Mouse (Mus musculus): ENCODE results near the gene Tubg2. TPM values are rescaled to one million over a fixed set of nuclear protein-coding genes. Genes with fewer than 3 reads are reported as not detected.
A peak's percentile ranks its signal among the peaks of the same experiment; 100 is the strongest.

The Tubg2 gene
- polyA plus RNA-seq, 1 experiment from 2014 or later: 4.2 TPM

DNA sequence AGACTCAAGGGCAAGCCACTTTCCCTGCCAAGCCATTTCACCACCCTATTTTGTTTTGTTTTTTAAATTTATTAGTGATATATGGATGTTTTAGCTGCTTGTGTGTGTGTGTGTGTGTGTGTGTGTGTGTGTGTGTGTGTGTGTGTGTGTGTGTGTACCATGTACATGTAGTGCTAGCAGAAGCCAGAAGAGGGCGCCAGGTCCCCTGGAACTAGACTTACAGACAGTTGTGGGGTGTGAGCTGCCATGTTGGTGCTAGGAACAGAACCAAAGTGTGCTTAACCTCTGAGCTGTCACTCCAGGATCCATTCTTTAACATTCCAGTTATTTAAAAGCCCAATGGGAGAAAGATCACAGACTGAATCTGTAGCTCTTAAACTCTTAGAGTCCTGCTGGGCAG lies 28.6 kb upstream of the Tubg2 start:
- H3K27ac ChIP-seq: no peak overlapping the region
- no peaks in the 10 kb centered on the region for H3K9me3 ChIP-seq
- H3K4me1 ChIP-seq: peaks cover 23% of the 10 kb centered on the region
- no peak overlapping the region for H3K4me3 ChIP-seq
- DNase-seq (ENCODE audit: low spot score): no peak
- H3K27me3 ChIP-seq (ENCODE audit: insufficient read depth, poor library complexity, severe bottlenecking): no peaks in the 10 kb centered on the region
- WGBS: 80% methylated on average over 1 of the region's 1 CpGs
- H3K36me3 ChIP-seq: peaks cover 51% of the 10 kb centered on the region

DNA sequence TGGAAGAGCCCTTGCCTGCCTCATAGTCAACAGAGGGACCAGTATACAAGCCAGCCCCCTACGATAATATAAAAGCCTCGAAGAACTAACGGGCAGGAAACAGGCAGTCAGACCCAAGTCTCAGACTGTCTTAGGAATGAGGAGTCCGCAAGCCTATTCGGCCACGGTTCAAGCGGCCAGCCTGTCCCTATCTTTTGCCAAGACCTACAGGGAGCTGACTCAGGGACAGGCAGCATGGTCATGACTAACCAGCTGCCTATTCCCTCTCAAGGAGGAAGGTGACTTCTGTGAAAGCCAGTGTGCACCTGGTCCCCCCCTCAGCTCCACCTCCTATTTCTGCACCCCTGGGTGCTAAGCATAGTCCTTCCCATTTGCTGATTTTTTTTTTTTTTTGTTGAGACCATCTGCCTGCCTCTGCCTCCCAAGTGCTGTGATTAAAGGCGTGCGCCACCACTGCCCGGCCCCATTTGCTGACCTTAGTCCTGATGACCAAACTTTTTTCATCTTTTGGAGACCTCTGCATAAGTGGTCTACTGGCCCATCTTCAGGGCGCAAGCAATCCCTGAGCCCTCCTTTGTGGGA lies 26.6 kb upstream of the Tubg2 start:
- peak overlapping the region; percentile 52; the same call in 1 of the 2 replicates for H3K27ac ChIP-seq

DNA sequence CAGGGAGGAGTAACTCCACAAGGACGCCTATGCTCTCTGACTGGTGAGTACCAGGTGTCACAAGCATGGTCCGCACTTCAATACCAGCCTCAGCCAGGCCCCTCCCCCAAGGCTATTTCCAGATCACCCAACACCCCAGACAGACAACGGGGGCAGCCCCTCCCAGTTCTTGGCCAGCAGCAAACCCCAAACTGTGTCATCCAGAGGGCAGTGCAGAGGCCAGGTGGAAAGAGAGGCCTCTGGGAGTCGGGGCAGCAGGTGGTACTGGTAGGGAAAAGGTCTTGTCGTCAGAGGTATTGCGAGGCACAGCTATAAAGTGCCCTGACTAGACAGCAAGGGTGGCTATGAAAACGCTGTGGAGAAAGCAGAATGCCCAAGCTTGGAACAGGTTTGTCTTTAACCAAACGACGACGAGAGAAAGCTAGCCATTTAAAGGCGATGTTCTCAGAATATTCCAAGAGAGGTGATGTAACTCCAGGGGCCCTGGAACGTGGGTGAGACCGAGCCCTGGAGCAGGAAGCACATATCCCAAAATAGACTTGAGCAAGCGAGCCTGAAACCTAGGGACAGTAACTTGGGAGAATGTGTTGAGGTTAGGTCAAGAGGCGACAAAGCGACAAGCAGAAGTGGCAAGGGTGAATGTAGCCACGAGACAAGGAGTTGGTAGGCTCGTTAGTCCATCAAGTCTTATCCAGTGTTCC lies 25.5 kb upstream of the Tubg2 start:
- peaks cover 23% of the 10 kb centered on the region for H3K36me3 ChIP-seq
- peak overlapping the region; percentile 36 for H3K4me3 ChIP-seq
- DNase-seq (ENCODE audit: low spot score): peak; percentile 82
- no peaks in the 10 kb centered on the region for H3K27me3 ChIP-seq (ENCODE audit: insufficient read depth, poor library complexity, severe bottlenecking)
- no peaks in the 10 kb centered on the region for H3K9me3 ChIP-seq
- WGBS: 28% methylated on average over 18 of the region's 18 CpGs
- peak overlapping the region; percentile 87 for H3K27ac ChIP-seq
- H3K4me1 ChIP-seq: peaks cover 23% of the 10 kb centered on the region

More for the DNA sequence above, 26.6 kb upstream of the Tubg2 start:
- Histone ChIP-seq H3K4me3 (no peak overlapping the region), H3K4me1 (peaks cover 23% of the 10 kb centered on the region), H3K36me3 (peaks cover 32% of the 10 kb centered on the region), H3K27me3 (ENCODE audit: insufficient read depth, poor library complexity, severe bottlenecking) (no peaks in the 10 kb centered on the region), H3K9me3 (no peaks in the 10 kb centered on the region)
- DNase-seq (ENCODE audit: low spot score): no peak
- WGBS: 84% methylated on average over 11 of the region's 11 CpGs

DNA sequence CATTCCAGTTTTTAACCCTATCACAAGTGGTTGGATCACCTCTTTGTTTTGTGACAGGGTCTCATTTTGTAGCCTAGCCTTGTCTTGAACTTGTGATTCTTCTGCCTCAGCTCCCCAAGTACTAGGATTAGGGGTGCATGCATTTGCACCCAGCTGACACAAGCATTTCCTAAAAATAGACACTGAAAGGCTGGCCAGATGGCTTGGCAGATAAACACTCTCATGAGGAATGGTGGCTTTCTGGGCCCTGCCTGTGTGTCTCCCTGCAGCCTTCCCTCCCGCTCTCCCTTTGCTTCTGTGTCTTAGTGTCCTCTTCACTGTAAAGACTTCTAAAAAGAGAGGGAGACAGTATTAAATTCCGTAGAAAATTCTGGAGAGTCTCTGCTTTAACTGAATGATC lies 24.5 kb upstream of the Tubg2 start:
- H3K27ac ChIP-seq: peak overlapping the region; percentile 38; the same call in 1 of the 2 replicates
- 89% methylated on average over 2 of the region's 2 CpGs for WGBS

DNA sequence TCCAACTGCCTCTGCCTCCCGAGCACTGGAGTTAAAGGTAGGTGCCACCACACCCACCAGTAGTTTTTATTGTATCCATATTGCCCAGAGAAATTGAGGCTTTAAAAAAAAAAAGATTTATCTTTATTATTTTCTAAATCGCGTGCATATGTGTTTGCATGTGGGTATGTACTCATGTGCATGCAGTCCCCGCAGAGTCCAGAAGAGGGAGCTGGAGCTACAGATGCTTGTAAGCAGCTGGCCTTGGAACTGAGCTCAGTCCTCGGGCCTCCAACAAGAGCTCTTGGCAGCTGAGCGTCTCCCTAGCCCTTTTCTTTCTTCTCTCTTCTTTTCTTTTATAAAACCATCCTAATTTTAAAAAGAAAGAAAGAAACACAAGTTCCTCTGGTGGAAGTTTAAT lies 24.0 kb upstream of the Tubg2 start:
- H3K9me3 ChIP-seq: no peaks in the 10 kb centered on the region
- no peak overlapping the region for H3K4me3 ChIP-seq
- 93% methylated on average over 6 of the region's 6 CpGs for WGBS
- peaks cover 23% of the 10 kb centered on the region for H3K4me1 ChIP-seq
- H3K36me3 ChIP-seq: peaks cover 8% of the 10 kb centered on the region
- no peaks in the 10 kb centered on the region for H3K27me3 ChIP-seq (ENCODE audit: insufficient read depth, poor library complexity, severe bottlenecking)
- 0 out of 2 replicates have a peak overlapping the region, but pooled peaks have one; percentile 38 for H3K27ac ChIP-seq
- no peak for DNase-seq (ENCODE audit: low spot score)

More for the DNA sequence above, 24.5 kb upstream of the Tubg2 start:
- Histone ChIP-seq H3K9me3 (no peaks in the 10 kb centered on the region), H3K4me1 (peaks cover 23% of the 10 kb centered on the region), H3K27me3 (ENCODE audit: insufficient read depth, poor library complexity, severe bottlenecking) (no peaks in the 10 kb centered on the region), H3K36me3 (peaks cover 14% of the 10 kb centered on the region), H3K4me3 (no peak overlapping the region)
- DNase-seq (ENCODE audit: low spot score): no peak

DNA sequence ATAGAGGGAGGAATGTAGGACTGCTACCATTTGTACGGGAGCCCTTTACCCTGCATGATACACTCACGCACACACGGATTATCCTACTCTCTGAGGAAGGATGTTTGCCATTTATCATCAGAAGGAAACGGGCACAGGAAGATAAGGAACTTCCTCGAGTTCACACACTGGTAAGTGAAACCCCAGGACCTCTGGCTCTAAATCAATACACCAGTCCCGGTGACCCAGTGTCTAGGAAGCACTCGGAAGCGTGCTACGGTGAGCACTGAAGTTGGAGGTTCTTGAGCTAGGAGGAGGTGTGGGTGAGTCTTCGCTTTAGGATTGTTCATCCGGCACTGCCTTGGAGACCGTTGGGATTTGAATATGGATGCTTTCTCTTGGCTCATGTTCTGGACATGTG lies 22.7 kb upstream of the Tubg2 start:
- WGBS: 58% methylated on average over 12 of the region's 12 CpGs
- DNase-seq (ENCODE audit: low spot score): no peak
- Histone ChIP-seq H3K4me3 (no peak overlapping the region), H3K4me1 (peaks cover 23% of the 10 kb centered on the region), H3K9me3 (no peaks in the 10 kb centered on the region), H3K27me3 (ENCODE audit: insufficient read depth, poor library complexity, severe bottlenecking) (no peaks in the 10 kb centered on the region), H3K36me3 (no peaks in the 10 kb centered on the region), H3K27ac (no peak overlapping the region)

DNA sequence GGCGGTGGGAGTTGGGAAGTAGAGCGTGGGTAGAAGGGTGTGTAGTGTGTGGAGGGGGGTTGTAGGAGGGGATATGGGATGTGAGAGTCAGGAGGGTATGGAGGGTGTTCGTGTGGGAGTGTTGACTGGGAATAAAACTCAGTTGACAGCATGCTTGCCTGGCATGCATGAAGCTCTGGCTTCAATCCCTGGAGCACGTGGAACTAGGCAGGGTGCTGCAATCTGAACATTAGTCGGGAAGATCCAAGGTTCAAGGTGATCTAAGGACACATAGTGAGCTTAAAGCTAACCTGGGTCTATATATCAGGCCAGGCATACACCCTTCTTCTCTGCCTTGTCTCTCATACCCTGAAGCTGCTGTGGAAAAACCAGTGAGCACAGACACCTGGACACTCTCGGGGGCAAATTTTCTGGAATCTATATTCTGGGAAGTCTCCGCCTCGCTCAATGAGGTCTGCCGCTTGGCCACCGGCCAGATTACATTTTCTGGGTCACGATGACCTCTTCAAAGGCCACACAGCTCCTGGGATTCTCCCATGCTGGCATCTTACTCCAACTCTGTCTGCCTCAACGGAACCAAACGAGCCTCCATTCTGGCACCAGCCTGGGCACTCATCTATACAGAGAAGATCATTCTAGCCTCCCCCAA lies 21.4 kb upstream of the Tubg2 start:
- H3K4me1 ChIP-seq: peaks cover 24% of the 10 kb centered on the region
- H3K4me3 ChIP-seq: no peak overlapping the region
- H3K27ac ChIP-seq: 0 out of 2 replicates have a peak overlapping the region, but pooled peaks have one; percentile 6
- WGBS: 76% methylated on average over 13 of the region's 13 CpGs
- H3K9me3 ChIP-seq: no peaks in the 10 kb centered on the region
- no peak for DNase-seq (ENCODE audit: low spot score)
- H3K36me3 ChIP-seq: no peaks in the 10 kb centered on the region
- no peaks in the 10 kb centered on the region for H3K27me3 ChIP-seq (ENCODE audit: insufficient read depth, poor library complexity, severe bottlenecking)

DNA sequence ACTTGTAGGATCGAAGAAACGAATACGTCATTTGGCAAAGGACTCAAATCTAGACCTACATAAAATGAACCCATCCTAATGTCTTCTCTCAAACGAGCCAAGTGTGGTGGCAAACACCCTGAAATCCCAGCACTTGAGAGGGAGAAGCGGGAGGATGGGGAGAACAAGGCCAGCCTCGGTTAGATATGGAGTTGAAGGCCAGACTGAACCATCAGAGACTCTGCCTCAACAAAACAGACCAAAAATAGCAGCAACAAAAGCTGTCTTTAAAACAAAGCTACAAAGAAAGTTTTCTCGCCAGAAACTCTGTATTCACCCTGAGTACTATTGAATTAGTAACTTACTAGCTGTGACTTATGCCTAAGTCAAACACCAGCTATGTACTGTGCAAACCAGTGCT lies 18.7 kb upstream of the Tubg2 start:
- Histone ChIP-seq H3K4me3 (no peak overlapping the region), H3K4me1 (peaks cover 18% of the 10 kb centered on the region), H3K9me3 (no peaks in the 10 kb centered on the region), H3K27ac (no peak overlapping the region), H3K36me3 (no peaks in the 10 kb centered on the region), H3K27me3 (ENCODE audit: insufficient read depth, poor library complexity, severe bottlenecking) (peaks cover 19% of the 10 kb centered on the region; the same call in 1 of the 2 replicates)
- DNase-seq (ENCODE audit: low spot score): no peak
- 76% methylated on average over 7 of the region's 7 CpGs for WGBS

DNA sequence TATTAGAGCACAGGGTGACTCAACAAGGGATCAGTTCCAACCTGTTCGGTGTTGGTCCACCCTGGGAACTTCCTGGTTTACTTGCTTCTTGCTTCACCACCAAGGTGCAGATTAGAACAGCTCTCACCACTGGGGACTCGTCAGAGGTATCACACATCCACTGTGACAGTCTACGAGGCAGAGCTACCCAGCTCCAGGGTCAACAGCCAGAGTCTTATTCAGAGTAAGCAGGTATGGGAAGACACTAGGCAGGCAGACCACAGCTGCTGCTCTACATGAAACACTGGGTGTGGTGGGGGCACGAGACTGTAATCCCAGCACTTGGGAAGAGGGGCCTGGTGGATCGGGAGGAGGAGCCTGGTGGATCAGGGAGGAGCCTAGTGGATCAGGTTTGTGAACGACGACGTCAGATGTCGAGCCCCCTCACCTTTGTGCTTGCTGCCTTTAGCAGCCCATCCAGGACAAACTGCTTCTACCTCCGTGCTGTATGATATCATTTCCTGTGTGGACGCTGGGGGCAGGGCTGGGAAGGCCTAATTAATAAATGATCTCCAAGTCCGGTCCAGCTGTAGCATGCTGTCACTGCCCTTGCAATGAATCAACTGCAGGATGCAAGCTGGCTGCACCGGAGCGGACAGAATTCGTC lies 17.0 kb upstream of the Tubg2 start:
- H3K27ac ChIP-seq: peak overlapping the region; percentile 5; the same call in 1 of the 2 replicates
- H3K4me1 ChIP-seq: peaks cover 22% of the 10 kb centered on the region
- no peak for DNase-seq (ENCODE audit: low spot score)
- H3K27me3 ChIP-seq (ENCODE audit: insufficient read depth, poor library complexity, severe bottlenecking): peaks cover 19% of the 10 kb centered on the region; the same call in 1 of the 2 replicates
- H3K4me3 ChIP-seq: peak overlapping the region; percentile 32; the same call in 1 of the 2 replicates
- 27% methylated on average over 15 of the region's 15 CpGs for WGBS
- H3K9me3 ChIP-seq: no peaks in the 10 kb centered on the region
- H3K36me3 ChIP-seq: no peaks in the 10 kb centered on the region

DNA sequence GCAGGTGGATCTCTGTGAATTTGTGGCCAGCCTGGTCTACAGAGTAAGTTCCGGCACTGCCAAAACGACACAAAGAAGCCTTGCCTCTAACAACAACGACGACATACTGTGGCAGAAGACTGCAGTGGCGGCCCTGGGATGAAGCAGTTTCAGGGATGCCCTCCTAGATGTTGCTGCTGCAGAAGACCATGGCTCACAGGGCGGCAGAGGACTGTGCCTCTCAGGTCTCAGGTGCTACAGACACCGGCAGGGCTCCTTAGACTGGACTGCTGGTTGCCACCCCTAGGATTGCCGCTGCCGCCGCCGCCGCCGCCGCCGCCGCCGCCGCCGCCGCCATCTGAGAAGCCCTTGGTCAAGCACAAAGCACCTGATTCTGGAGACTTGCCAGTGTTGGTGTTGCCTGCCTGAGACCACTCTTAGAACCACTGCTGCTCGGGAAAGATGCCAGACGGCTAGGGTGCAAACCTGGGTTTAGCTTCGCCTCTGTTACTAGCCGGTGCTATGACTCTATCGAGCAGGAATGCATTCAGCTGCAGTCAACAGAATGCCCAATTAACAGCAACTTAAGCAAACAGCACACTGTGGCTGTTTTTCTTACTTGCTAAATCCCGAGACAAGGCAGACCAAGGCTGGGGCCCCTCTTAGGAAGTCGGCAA lies 15.4 kb upstream of the Tubg2 start:
- peak overlapping the region; percentile 59 for H3K4me3 ChIP-seq
- DNase-seq (ENCODE audit: low spot score): peak; percentile 80
- no peaks in the 10 kb centered on the region for H3K36me3 ChIP-seq
- H3K27ac ChIP-seq: peak overlapping the region; percentile 71
- H3K27me3 ChIP-seq (ENCODE audit: insufficient read depth, poor library complexity, severe bottlenecking): peaks cover 19% of the 10 kb centered on the region; the same call in 1 of the 2 replicates
- no peaks in the 10 kb centered on the region for H3K9me3 ChIP-seq
- peaks cover 27% of the 10 kb centered on the region for H3K4me1 ChIP-seq
- WGBS: 35% methylated on average over 27 of the region's 27 CpGs

DNA sequence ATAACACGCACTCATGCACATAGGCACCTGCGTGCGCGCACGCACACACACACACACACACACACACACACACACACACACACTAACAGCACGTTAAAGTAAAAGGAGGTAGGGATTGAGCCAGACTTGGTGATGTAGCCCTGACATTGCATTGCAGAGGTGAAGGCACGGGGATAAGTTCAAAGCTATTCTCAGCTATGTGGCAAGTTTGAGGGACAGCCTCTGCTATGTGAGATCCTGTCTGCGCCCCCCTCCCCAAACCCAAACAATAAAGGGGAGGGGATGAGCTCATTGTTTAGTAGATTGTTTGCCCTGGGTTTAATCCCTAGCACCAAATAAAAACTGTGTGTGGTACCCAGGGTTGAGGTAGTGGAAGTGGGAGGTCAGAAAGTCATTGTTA lies 14.6 kb upstream of the Tubg2 start:
- Histone ChIP-seq H3K27ac (no peak overlapping the region), H3K36me3 (no peaks in the 10 kb centered on the region)

DNA sequence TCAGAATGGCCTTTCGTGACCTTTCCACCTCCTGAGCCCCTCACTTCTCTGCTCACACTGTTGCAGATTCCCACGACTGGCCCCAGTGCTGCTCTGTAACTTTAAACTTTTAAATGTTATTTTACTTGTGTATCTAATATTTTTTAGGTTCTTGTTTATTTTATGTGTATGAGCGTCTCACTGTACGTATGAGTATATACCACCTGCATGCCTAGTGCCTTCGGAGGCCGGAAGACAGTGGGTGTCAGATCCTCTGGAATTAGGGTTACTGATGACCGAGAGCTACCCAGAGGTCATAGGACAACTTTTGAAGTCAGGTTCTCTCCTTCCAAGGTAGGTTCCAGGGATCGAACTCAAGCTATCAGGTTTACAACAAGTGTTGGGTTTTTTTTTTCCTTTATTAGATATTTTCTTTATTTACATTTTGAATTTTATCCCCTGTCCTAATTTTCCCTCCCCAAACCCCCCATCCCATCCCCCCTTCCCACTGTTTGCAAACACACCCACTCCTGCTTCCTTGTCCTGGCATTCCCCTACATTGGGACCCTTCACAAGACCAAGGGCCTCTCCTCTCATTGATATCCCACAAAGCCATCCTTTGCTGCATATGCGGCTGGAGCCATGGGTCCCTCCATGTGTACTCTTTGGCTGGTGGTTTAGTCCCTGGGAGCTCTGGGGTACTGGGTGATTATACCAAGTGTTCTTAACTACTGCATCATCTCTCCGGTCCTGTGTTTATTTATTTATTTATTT lies 13.3 kb upstream of the Tubg2 start:
- H3K9me3 ChIP-seq: no peaks in the 10 kb centered on the region
- H3K36me3 ChIP-seq: no peaks in the 10 kb centered on the region
- peaks cover 19% of the 10 kb centered on the region; the same call in 1 of the 2 replicates for H3K27me3 ChIP-seq (ENCODE audit: insufficient read depth, poor library complexity, severe bottlenecking)
- no peak for DNase-seq (ENCODE audit: low spot score)
- peaks cover 27% of the 10 kb centered on the region for H3K4me1 ChIP-seq
- H3K4me3 ChIP-seq: no peak overlapping the region
- no peak overlapping the region for H3K27ac ChIP-seq
- WGBS: 83% methylated on average over 10 of the region's 10 CpGs

More for the DNA sequence above, 14.6 kb upstream of the Tubg2 start:
- no peaks in the 10 kb centered on the region for H3K9me3 ChIP-seq
- no peak for DNase-seq (ENCODE audit: low spot score)
- 81% methylated on average over 8 of the region's 8 CpGs for WGBS
- no peak overlapping the region for H3K4me3 ChIP-seq
- peaks cover 19% of the 10 kb centered on the region; the same call in 1 of the 2 replicates for H3K27me3 ChIP-seq (ENCODE audit: insufficient read depth, poor library complexity, severe bottlenecking)
- peaks cover 27% of the 10 kb centered on the region for H3K4me1 ChIP-seq

Measured in heart, embryonic 10.5 days (tissue).